Mouse (Mus musculus) embryonic facial prominence, embryonic 11.5 days (tissue): ENCODE measurements around the gene Elmo2. TPM values are rescaled to one million over a fixed set of nuclear protein-coding genes. Genes with fewer than 3 reads are reported as not detected.

Source experiments
- ATAC-seq: fragments of 200-750 bp; cut with Nextera tagmentation; replicated peaks from 2 replicates; pipeline ENCODE4 v1.8.0; 2017; ENCODE audit warnings: low read depth; ENCODE audit not compliant: insufficient number of reproducible peaks, low FRiP score, low TSS enrichment
- DNase-seq: peaks from one replicate; pipeline ENCODE4 v3.0.0-alpha.2; 2015; ENCODE audit warnings: low spot score
- H3K27ac ChIP-seq: fragments of 300-500 bp; sonication (generic); replicated peaks from 2 replicates; pipeline ENCODE4 v1.5.1; 2014; ENCODE audit warnings: mild to moderate bottlenecking, low read depth, low read length, control low read depth
- H3K27me3 ChIP-seq: fragments of 300-500 bp; sonication (generic); 2 replicates; pipeline ENCODE4 v1.6.1; 2014; ENCODE audit warnings: mild to moderate bottlenecking, low read length, moderate library complexity, mixed read lengths; ENCODE audit not compliant: control insufficient read depth, insufficient read depth
- H3K36me3 ChIP-seq: fragments of 300-500 bp; sonication (generic); replicated peaks from 2 replicates; pipeline ENCODE4 v1.6.1; 2014; ENCODE audit warnings: low read depth, mild to moderate bottlenecking, low read length, moderate library complexity, mixed read lengths; ENCODE audit not compliant: control insufficient read depth, insufficient read depth
- H3K4me1 ChIP-seq: fragments of 300-500 bp; sonication (generic); 2 replicates; pipeline ENCODE4 v1.6.1; 2014; ENCODE audit warnings: low read length, mixed read lengths; ENCODE audit not compliant: control insufficient read depth, insufficient read depth
- H3K4me2 ChIP-seq: fragments of 300-500 bp; sonication (generic); 2 replicates; pipeline ENCODE4 v1.6.1; 2014; ENCODE audit warnings: low read depth, mild to moderate bottlenecking, control low read depth, low read length, moderate library complexity
- H3K4me3 ChIP-seq: fragments of 300-500 bp; sonication (generic); 2 replicates; pipeline ENCODE4 v1.5.1; 2014; ENCODE audit warnings: low read depth, low read length, control low read depth
- H3K9ac ChIP-seq: fragments of 300-500 bp; sonication (generic); replicated peaks from 2 replicates; pipeline ENCODE4 v1.6.1; 2014; ENCODE audit warnings: mild to moderate bottlenecking, control low read depth, low read length
- H3K9me3 ChIP-seq: fragments of 300-500 bp; sonication (generic); replicated peaks from 2 replicates; pipeline ENCODE4 v1.6.1; 2016; ENCODE audit warnings: mild to moderate bottlenecking, low read length, inconsistent platforms, mixed read lengths; ENCODE audit not compliant: control insufficient read depth
- WGBS: fragments of 180-500 bp; shearing (Covaris S2); extraction: QIAGEN DNeasy Blood & Tissue Kit; methylation state at CpG from one replicate; pipeline ENCODE4 v1.1.7; 2014; 5-methylcytosine and 5-hydroxymethylcytosine counted together
- polyA plus RNA-seq: library from polyadenylated mRNA; unstranded; fragments of >200 nt; fragmentation: Nextera tagmentation; extraction: Ambion mirVana; gene quantifications from 2 replicates; pipeline ENCODE4 v1.2.1, GENCODE M21; 2014

Gene Elmo2
- 85.9 and 92.9 TPM in 2 replicates for polyA plus RNA-seq

GRCm38 (mm10) chr2:165326304-165327190, at the start of gene Elmo2:
Gene Elmo2 (minus strand): TSS chr2:165326479.
- no peak within 1 kb of the TSS; the same call in 1 of the 2 replicates for H3K27ac ChIP-seq

GRCm38 (mm10) chr2:165376001-165376400, 49.7 kb upstream of the Elmo2 start:
- Histone ChIP-seq H3K9me3 (peaks cover 2% of the 10 kb centered on the region; the same call in 1 of the 2 replicates), H3K9ac (no peak overlapping the region), H3K27me3 (no peaks in the 10 kb centered on the region), H3K4me3 (no peak overlapping the region), H3K4me1 (no peaks in the 10 kb centered on the region), H3K36me3 (peaks cover 16% of the 10 kb centered on the region), H3K27ac (no peak overlapping the region), H3K4me2 (no peak overlapping the region)
- no peak for ATAC-seq
- DNase-seq = no peak
- WGBS = 83% methylated on average over 4 of the region's 4 CpGs

More at GRCm38 (mm10) chr2:165326304-165327190, at the start of gene Elmo2:
- WGBS = under 1% methylated on average over 52 of the region's 55 CpGs
- peak; percentile 96 for ATAC-seq
- Histone ChIP-seq H3K4me3 (peak within 1 kb of the TSS; percentile 91), H3K9ac (peak within 1 kb of the TSS; percentile 92), H3K27me3 (no peaks in the 10 kb centered on the region), H3K4me1 (peaks cover 5% of the 10 kb centered on the region), H3K4me2 (peak within 1 kb of the TSS; percentile 89), H3K36me3 (no peaks in the 10 kb centered on the region; the same call in 1 of the 2 replicates), H3K9me3 (no peaks in the 10 kb centered on the region)
- DNase-seq = peak; percentile 98

- Histone ChIP-seq H3K4me1 (no peaks in the 10 kb centered on the region), H3K4me3 (no peak overlapping the region), H3K9me3 (no peaks in the 10 kb centered on the region), H3K36me3 (peaks cover 11% of the 10 kb centered on the region), H3K4me2 (no peak overlapping the region), H3K27ac (no peak overlapping the region), H3K27me3 (no peaks in the 10 kb centered on the region), H3K9ac (no peak overlapping the region)
- 85% methylated on average over 5 of the region's 5 CpGs for WGBS
- no peak for DNase-seq
- no peak for ATAC-seq
Measured at GRCm38 (mm10) chr2:165375478-165375877, 49.2 kb upstream of the Elmo2 start.

GRCm38 (mm10) chr2:165371066-165371465, 44.8 kb upstream of the Elmo2 start:
- no peaks in the 10 kb centered on the region; the same call in 1 of the 2 replicates for H3K4me1 ChIP-seq
- H3K4me3 ChIP-seq = no peak overlapping the region
- H3K27me3 ChIP-seq = no peaks in the 10 kb centered on the region
- DNase-seq (no peak), ATAC-seq (no peak)
- no peak overlapping the region for H3K9ac ChIP-seq
- H3K4me2 ChIP-seq = no peak overlapping the region
- 24% methylated on average over 3 of the region's 3 CpGs for WGBS
- H3K36me3 ChIP-seq = no peaks in the 10 kb centered on the region; the same call in 1 of the 2 replicates
- no peak overlapping the region for H3K27ac ChIP-seq
- no peaks in the 10 kb centered on the region for H3K9me3 ChIP-seq

GRCm38 (mm10) chr2:165370348-165370747, 44.1 kb upstream of the Elmo2 start:
- Histone ChIP-seq H3K27me3 (no peaks in the 10 kb centered on the region), H3K4me1 (no peaks in the 10 kb centered on the region; the same call in 1 of the 2 replicates), H3K9me3 (no peaks in the 10 kb centered on the region), H3K9ac (no peak overlapping the region), H3K4me3 (no peak overlapping the region), H3K27ac (no peak overlapping the region), H3K36me3 (no peaks in the 10 kb centered on the region; the same call in 1 of the 2 replicates), H3K4me2 (no peak overlapping the region)
- WGBS = 81% methylated on average over 3 of the region's 3 CpGs
- ATAC-seq = no peak
- DNase-seq = no peak

GRCm38 (mm10) chr2:165368496-165368895, 42.2 kb upstream of the Elmo2 start, which contains the start of gene Zfp663:
Gene Zfp663 (minus strand): TSS chr2:165368729.
- peak; percentile 58; the same call in 1 of the 2 replicates for ATAC-seq
- 0 out of 2 replicates have a peak, but pooled peaks cover 2% of the 10 kb centered on the region for H3K27me3 ChIP-seq
- WGBS = under 1% methylated on average over 27 of the region's 27 CpGs
- H3K4me3 ChIP-seq = peak within 1 kb of the TSS; percentile 42
- H3K36me3 ChIP-seq = no peaks in the 10 kb centered on the region
- peak within 1 kb of the TSS; percentile 64 for H3K9ac ChIP-seq
- H3K27ac ChIP-seq = no peak within 1 kb of the TSS; the same call in 1 of the 2 replicates
- DNase-seq = peak; percentile 79
- no peaks in the 10 kb centered on the region; the same call in 1 of the 2 replicates for H3K4me1 ChIP-seq
- H3K4me2 ChIP-seq = peak within 1 kb of the TSS; percentile 82
- H3K9me3 ChIP-seq = no peaks in the 10 kb centered on the region

GRCm38 (mm10) chr2:165367868-165368439, 41.7 kb upstream of the Elmo2 start:
- 3% methylated on average over 13 of the region's 13 CpGs for WGBS
- ATAC-seq (no peak), DNase-seq (peak; percentile 55)
- Histone ChIP-seq H3K4me1 (no peaks in the 10 kb centered on the region; the same call in 1 of the 2 replicates), H3K9ac (peak overlapping the region; percentile 64), H3K36me3 (no peaks in the 10 kb centered on the region), H3K27ac (no peak overlapping the region; the same call in 1 of the 2 replicates), H3K4me3 (peak overlapping the region; percentile 42), H3K9me3 (no peaks in the 10 kb centered on the region), H3K27me3 (peaks cover 2% of the 10 kb centered on the region; the same call in 1 of the 2 replicates), H3K4me2 (peak overlapping the region; percentile 82)
